Mouse (Mus musculus) erythroblast, embryonic 14.5 days (primary cell): Measurements from ENCODE around the gene Spty2d1.

Experiments
- GATA1 ChIP-seq: IDR thresholded peaks from 2 replicates; pipeline ENCODE4 v1.6.1; 2012; ENCODE audit warnings: low read length, inconsistent platforms, mixed read lengths
- TAL1 ChIP-seq: IDR thresholded peaks from 3 replicates; pipeline ENCODE4 v1.6.1; 2012; ENCODE audit warnings: low read length, inconsistent platforms, mixed read lengths

GRCm38 (mm10) chr7:47053287-47053686 lies 45.1 kb upstream of the Spty2d1 start:
- TF ChIP-seq GATA1: no peak
- no peak for TF ChIP-seq TAL1
